Mouse (Mus musculus) liver, embryonic 11.5 days (tissue): Measurements from ENCODE around the gene Slc6a6. TPM values are rescaled to one million over a fixed set of nuclear protein-coding genes. Genes with fewer than 3 reads are reported as not detected.

Source experiments
- ATAC-seq: fragments of 200-750 bp; cut with Nextera tagmentation; replicated peaks from 2 replicates; pipeline ENCODE4 v1.8.0; 2017; ENCODE audit warnings: moderate number of reproducible peaks, mild to moderate bottlenecking, moderate TSS enrichment, moderate library complexity; ENCODE audit not compliant: low FRiP score
- DNase-seq: peaks from one replicate; pipeline ENCODE4 v3.0.0-alpha.2; 2017; ENCODE audit warnings: low spot score
- H3K27ac ChIP-seq: fragments of 300-500 bp; sonication (generic); 2 replicates; pipeline ENCODE4 v1.5.1; 2014; ENCODE audit warnings: mild to moderate bottlenecking, low read depth, low read length, control low read depth
- H3K27me3 ChIP-seq: fragments of 300-500 bp; sonication (generic); replicated peaks from 2 replicates; pipeline ENCODE4 v1.6.1; 2014; ENCODE audit warnings: low read length, mixed read lengths; ENCODE audit not compliant: control insufficient read depth, insufficient read depth
- H3K36me3 ChIP-seq: fragments of 300-500 bp; sonication (generic); 2 replicates; pipeline ENCODE4 v1.6.1; 2014; ENCODE audit warnings: mild to moderate bottlenecking, low read length, moderate library complexity, mixed read lengths; ENCODE audit not compliant: control insufficient read depth, insufficient read depth
- H3K4me1 ChIP-seq: fragments of 300-500 bp; sonication (generic); replicated peaks from 2 replicates; pipeline ENCODE4 v1.6.1; 2014; ENCODE audit warnings: low read length, mixed read lengths; ENCODE audit not compliant: control insufficient read depth, insufficient read depth
- H3K4me2 ChIP-seq: fragments of 300-500 bp; sonication (generic); 2 replicates; pipeline ENCODE4 v1.6.1; 2014; ENCODE audit warnings: mild to moderate bottlenecking, control low read depth, moderate library complexity
- H3K4me3 ChIP-seq: fragments of 300-500 bp; sonication (generic); 2 replicates; pipeline ENCODE4 v1.5.1; 2014; ENCODE audit warnings: low read depth, low read length, control low read depth
- H3K9ac ChIP-seq: fragments of 300-500 bp; sonication (generic); 2 replicates; pipeline ENCODE4 v1.6.1; 2014; ENCODE audit warnings: low read depth, low read length, control low read depth
- H3K9me3 ChIP-seq: fragments of 300-500 bp; sonication (generic); 2 replicates; pipeline ENCODE4 v1.6.1; 2016; ENCODE audit warnings: low read length, inconsistent platforms, mixed read lengths; ENCODE audit not compliant: control insufficient read depth
- whole genome bisulfite sequencing: fragments of 180-500 bp; shearing (Covaris S2); extraction: QIAGEN DNeasy Blood & Tissue Kit; methylation state at CpG from one replicate; pipeline ENCODE4 v1.1.7; 2014; 5-methylcytosine and 5-hydroxymethylcytosine counted together
- polyA plus RNA-seq: library from polyadenylated mRNA; unstranded; fragments of >200 nt; fragmentation: Nextera tagmentation; extraction: Ambion mirVana; gene quantifications from 2 replicates; pipeline ENCODE4 v1.2.1, GENCODE M21; 2014

Slc6a6 gene
- polyA plus RNA-seq, 1 experiment from 2014 or later, result 33.2 TPM

DNA sequence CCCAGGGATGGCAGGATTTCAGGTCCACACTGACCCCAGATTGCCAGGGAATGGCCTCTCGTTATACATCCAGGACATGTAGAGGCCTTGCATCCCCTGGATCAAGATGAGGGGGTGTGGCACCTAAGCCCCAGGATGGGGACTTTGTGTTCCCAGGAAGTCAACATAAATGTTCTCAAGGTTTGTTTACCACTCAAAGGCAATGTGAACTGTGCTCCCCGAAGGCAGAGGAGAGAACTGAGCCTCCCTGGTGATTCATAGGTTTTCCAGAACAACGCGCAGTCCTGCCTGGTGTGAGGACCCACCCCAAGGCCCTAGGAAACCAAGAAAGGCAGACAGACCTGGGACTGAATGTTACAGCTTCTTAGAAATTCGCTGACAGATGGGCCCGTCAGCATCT lies 18.6 kb upstream of the Slc6a6 start:
- Histone ChIP-seq H3K36me3 (no peaks in the 10 kb centered on the region), H3K4me1 (peaks cover 2% of the 10 kb centered on the region), H3K9me3 (no peaks in the 10 kb centered on the region), H3K4me2 (no peak overlapping the region), H3K4me3 (no peak overlapping the region), H3K27me3 (no peaks in the 10 kb centered on the region), H3K27ac (no peak overlapping the region), H3K9ac (no peak overlapping the region)
- WGBS, result 71% methylated on average over 6 of the region's 6 CpGs
- DNase-seq, result no peak
- no peak for ATAC-seq

- no peaks in the 10 kb centered on the region for H3K4me1 ChIP-seq
- no peaks in the 10 kb centered on the region for H3K9me3 ChIP-seq
- H3K9ac ChIP-seq, result no peak overlapping the region
- H3K4me2 ChIP-seq, result no peak overlapping the region
- no peaks in the 10 kb centered on the region for H3K27me3 ChIP-seq
- DNase-seq, result no peak
- no peak for ATAC-seq
- H3K27ac ChIP-seq, result no peak overlapping the region
- H3K4me3 ChIP-seq, result no peak overlapping the region
- no peaks in the 10 kb centered on the region for H3K36me3 ChIP-seq
- 83% methylated on average over 3 of the region's 3 CpGs for WGBS
Observed at GRCm38 (mm10) chr6:91665990-91666700, 17.7 kb upstream of the Slc6a6 start.

DNA sequence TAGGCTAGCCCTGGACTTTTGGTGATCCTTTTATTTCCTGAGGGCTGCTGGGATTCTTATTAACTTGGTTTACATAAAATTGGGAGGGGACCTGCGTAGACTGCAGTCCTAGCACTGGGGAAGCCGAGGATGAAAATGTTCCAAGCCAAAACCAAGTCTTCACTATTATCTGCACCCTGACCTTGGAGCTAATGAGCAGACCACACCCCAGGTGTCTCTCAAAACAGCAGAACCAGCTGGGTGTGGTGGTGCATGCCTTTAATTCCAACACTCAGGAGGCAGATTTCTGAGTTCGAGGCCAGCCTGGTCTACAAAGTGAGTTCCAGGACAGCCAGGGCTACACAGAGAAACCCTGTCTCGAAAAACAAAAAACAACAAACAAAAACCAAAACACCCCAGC lies 16.7 kb upstream of the Slc6a6 start:
- no peak for DNase-seq
- H3K4me3 ChIP-seq, result no peak overlapping the region
- no peaks in the 10 kb centered on the region for H3K27me3 ChIP-seq
- no peaks in the 10 kb centered on the region for H3K4me1 ChIP-seq
- no peak overlapping the region for H3K27ac ChIP-seq
- no peak overlapping the region for H3K4me2 ChIP-seq
- H3K9me3 ChIP-seq, result no peaks in the 10 kb centered on the region
- ATAC-seq, result no peak
- H3K36me3 ChIP-seq, result no peaks in the 10 kb centered on the region
- WGBS, result 84% methylated on average over 4 of the region's 4 CpGs
- no peak overlapping the region for H3K9ac ChIP-seq

- ATAC-seq, result no peak
- 66% methylated on average over 5 of the region's 5 CpGs for WGBS
Observed at GRCm38 (mm10) chr6:91668276-91668675, 15.6 kb upstream of the Slc6a6 start.

GRCm38 (mm10) chr6:91669270-91669669 lies 14.6 kb upstream of the Slc6a6 start:
- Histone ChIP-seq H3K27me3 (no peaks in the 10 kb centered on the region), H3K4me2 (no peak overlapping the region), H3K4me1 (no peaks in the 10 kb centered on the region; the same call in 1 of the 2 replicates), H3K9me3 (no peaks in the 10 kb centered on the region), H3K9ac (no peak overlapping the region), H3K4me3 (no peak overlapping the region), H3K36me3 (no peaks in the 10 kb centered on the region), H3K27ac (no peak overlapping the region)
- ATAC-seq, result no peak
- 58% methylated on average over 4 of the region's 4 CpGs for WGBS
- DNase-seq, result no peak

More at GRCm38 (mm10) chr6:91668276-91668675, 15.6 kb upstream of the Slc6a6 start:
- Histone ChIP-seq H3K27ac (no peak overlapping the region), H3K4me2 (no peak overlapping the region), H3K9me3 (no peaks in the 10 kb centered on the region), H3K36me3 (no peaks in the 10 kb centered on the region), H3K27me3 (no peaks in the 10 kb centered on the region), H3K9ac (no peak overlapping the region), H3K4me1 (no peaks in the 10 kb centered on the region; the same call in 1 of the 2 replicates), H3K4me3 (no peak overlapping the region)
- no peak for DNase-seq

GRCm38 (mm10) chr6:91670224-91670623 lies 13.6 kb upstream of the Slc6a6 start:
- Histone ChIP-seq H3K4me3 (no peak overlapping the region), H3K9ac (no peak overlapping the region), H3K36me3 (no peaks in the 10 kb centered on the region), H3K4me1 (no peaks in the 10 kb centered on the region; the same call in 1 of the 2 replicates), H3K9me3 (no peaks in the 10 kb centered on the region), H3K27ac (no peak overlapping the region), H3K27me3 (no peaks in the 10 kb centered on the region), H3K4me2 (no peak overlapping the region)
- 71% methylated on average over 6 of the region's 6 CpGs for WGBS
- DNase-seq (no peak), ATAC-seq (no peak)

DNA sequence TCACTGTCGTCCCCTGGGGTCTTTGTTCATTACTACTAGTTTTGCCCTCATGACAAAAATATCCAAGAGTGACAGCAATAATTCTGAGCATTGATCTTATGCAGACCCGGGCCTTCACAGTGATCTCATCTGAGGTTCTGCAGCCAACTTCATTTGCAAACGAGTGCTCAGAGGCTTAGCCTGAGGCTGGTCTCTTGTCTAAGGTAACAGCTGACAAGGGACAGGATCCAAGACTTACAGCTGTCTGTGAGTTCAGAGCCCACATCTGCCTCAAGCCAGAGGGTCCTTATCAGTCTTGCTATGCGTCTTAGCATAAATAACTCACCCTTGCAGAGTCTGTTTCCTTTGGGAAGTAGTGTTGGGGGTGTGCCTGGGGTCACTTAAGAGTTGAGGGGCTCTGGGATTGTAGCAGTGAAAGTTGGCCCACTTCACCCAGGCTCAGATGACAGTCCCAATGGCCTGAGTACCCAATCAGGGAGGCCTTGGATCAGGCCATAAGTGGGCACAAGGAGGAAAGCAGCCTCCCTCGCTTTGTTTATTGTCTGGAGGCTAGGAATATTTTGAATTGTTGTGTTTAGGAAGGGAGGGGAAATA lies 9.0 kb upstream of the Slc6a6 start:
- no peak for ATAC-seq
- no peak for DNase-seq
- no peaks in the 10 kb centered on the region for H3K36me3 ChIP-seq
- no peak overlapping the region for H3K27ac ChIP-seq
- no peak overlapping the region for H3K9ac ChIP-seq
- H3K4me2 ChIP-seq, result no peak overlapping the region
- H3K4me1 ChIP-seq, result peaks cover 8% of the 10 kb centered on the region
- H3K27me3 ChIP-seq, result no peaks in the 10 kb centered on the region
- H3K9me3 ChIP-seq, result no peaks in the 10 kb centered on the region
- 50% methylated on average over 5 of the region's 5 CpGs for WGBS
- H3K4me3 ChIP-seq, result no peak overlapping the region

DNA sequence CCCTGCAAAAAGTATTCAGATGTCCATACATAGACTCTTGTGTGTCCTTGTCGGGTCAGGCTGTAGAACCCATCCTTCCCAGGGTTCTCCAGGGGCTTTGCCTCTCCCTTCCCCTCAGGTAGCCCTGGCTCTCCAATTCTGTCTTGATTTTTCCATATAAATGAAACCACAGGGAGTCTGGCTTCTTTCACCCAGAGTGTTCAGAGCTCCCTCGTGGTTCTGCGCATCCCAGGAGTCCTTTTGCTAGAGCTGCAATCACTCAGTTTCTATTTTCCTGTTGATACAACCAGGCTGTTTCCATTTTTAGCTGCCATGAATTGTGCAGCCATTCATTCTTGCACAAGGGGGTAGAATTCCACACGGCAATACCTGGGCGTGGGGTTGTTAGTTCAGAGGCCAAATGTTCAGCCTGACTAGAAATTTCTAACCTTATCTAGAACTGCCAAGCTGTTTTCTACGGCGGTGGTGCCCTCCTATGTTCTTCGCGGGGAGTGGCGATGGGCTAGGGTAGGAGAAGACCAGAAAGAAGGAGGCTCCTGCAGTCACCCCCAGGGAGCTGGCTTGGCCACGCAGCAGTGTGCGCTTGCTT lies 5.3 kb upstream of the Slc6a6 start:
- no peaks in the 10 kb centered on the region for H3K36me3 ChIP-seq
- H3K4me1 ChIP-seq, result peaks cover 17% of the 10 kb centered on the region
- ATAC-seq (peak; percentile 44), DNase-seq (no peak)
- H3K4me3 ChIP-seq, result peak overlapping the region; percentile 34
- no peaks in the 10 kb centered on the region for H3K27me3 ChIP-seq
- no peaks in the 10 kb centered on the region for H3K9me3 ChIP-seq
- peak overlapping the region; percentile 55 for H3K4me2 ChIP-seq
- WGBS, result 33% methylated on average over 12 of the region's 12 CpGs
- peak overlapping the region; percentile 57; the same call in 1 of the 2 replicates for H3K27ac ChIP-seq
- peak overlapping the region; percentile 58 for H3K9ac ChIP-seq
